Mouse (Mus musculus): ENCODE results near the gene L3mbtl4. TPM values are rescaled to one million over a fixed set of nuclear protein-coding genes. Genes with fewer than 3 reads are reported as not detected.

The L3mbtl4 gene
- total RNA-seq, 2 experiments from 2014 or later: 1.3 to 1.5 TPM

DNA sequence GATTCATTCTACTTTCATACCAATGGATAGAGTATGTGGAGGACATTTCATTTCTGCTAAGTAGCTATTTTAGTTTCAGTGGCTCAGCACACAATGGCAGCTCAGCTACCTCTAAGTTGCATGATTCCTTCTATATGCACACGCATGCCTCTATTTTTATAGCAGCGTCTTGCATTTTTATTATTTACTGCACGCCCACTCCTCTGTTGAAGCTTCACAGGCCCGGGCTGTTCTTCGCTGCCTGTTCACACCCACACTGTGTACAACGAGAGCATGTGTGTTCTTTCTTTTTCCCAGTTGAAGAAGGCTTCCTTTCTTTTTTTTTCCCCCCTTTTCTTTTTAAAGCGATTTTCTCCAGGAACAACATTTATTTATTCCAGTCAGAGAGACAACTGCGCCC, 357.8 kb downstream of the L3mbtl4 start:
- no peak for DNase-seq (ENCODE audit: low spot score in 2 of 2)

DNA sequence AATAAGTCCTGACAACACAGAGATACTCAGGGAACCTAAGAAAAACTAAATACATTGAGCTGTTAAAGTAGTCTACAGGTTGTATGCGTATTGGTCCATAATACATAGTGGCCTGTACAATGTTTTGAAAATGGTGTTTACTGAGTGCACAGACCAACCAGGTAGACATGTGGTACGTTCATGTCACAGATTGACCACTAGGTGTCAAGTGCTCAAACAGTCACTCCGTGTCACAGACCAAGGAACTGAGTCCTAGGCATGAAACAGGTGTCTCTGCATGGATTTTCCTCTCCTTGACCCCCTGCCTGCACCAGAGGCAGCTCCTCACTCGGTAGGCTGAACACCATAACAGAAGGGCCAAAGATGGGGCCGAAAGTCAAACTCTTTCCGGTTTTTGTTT, 366.6 kb downstream of the L3mbtl4 start:
- no peak for DNase-seq (ENCODE audit: low spot score in 2 of 2)

DNA sequence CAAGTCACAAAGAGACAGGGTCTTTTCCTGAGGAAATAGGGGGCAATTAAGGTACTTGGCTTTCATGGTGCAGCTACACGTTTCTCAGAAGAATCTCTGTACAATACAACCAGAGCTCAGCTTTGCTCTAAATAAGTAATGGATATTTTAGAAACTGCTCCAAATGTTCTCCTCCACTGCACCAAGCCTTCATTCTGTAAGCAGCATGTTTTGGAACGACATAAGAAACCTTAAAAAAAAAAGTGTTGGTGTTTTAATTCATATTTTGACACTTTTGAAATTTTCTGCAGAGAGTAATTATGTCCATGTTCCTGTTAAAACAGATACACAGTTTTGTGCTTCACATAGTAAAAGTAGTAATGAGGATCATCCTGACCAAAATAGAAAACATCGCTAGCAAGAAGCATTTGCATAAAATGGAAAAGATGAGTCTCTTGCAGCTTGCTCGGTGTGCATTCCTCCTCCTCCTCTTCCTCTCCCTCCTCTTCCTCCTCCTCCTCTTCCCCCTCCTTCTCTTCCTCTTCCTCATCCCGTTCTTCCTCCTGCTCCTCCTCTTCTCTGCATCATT, 369.0 kb downstream of the L3mbtl4 start:
- no peak for DNase-seq (ENCODE audit: low spot score in 2 of 2)

DNA sequence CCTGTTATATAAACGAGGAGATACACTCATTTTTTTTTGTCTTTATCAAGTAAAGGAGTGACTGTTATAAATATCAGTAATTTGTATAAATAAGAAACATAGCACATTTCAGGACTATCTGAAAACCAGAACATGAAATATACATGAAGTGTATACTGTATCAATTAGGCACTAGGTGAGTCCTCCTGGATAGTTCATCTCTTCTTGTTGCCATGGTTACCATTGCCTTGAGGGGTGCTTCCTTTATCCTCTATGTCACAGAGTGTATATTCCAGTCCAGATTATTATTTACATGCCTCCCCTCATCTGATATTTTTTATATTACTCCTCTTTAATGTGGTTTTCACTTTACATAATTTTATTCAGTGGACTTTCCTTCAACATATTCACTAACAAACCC, 392.9 kb downstream of the L3mbtl4 start:
- no peak for DNase-seq (ENCODE audit: low spot score in 2 of 2)

DNA sequence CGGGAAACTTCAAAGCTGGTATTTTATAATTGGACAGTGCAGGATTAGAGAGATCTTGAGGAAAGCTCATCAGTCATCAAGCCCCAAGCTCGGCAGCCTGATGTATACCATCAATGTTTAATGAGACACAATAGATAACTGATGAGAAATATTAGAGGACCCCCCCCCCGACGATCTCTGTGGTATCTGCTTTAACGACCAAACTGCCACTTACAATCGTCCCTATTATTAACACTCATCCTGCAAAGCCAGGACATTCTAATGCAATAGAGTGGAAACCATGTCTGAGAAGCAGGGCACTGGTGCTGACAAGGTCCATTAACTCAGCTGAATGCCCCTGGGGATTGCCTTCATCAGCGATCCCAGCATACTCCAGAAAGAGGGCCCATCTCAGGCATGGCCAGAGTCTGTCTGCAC, 398.5 kb downstream of the L3mbtl4 start:
- DNase-seq (ENCODE audit: low spot score in 2 of 2): no peak

DNA sequence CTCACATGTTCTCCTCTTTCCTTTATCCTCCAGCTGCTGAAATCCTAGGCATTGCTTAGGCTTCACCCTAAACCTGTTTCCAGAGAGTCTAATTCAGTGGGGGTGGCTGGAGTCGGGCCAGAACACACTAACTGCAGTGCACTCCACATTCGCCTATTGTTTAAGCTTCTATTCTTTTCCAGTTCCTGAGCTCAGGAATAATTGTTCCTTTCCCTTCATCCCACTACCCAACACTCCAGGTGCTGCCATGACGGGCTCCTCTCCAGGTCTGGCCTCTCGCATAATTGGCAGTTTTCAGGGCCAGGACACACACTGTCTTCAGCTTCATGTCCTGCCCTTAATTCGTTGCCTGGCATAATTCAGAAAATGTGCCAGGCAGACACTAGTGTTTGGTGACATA, 437.1 kb downstream of the L3mbtl4 start:
- no peak for DNase-seq (ENCODE audit: low spot score in 2 of 2)

DNA sequence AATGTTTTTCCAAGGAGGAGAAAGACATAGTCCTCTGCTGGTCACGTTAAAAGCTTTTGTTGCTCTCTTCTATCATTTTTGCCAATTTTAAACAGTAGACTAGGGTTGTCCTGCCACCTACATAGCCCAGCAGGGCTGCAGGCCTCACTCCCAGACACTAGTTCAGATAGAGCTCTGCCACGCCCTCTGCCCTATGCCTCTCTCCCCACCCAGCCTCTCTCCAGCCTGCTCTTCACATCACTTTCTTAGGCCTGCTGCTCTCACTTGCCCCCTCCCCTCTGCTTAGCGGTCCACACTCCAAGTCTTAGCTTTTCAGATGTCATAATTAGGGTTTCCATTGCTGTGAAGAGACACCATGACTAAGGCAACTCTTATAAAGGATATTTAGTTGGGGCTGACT, 437.8 kb downstream of the L3mbtl4 start:
- DNase-seq (ENCODE audit: low spot score in 2 of 2): no peak

DNA sequence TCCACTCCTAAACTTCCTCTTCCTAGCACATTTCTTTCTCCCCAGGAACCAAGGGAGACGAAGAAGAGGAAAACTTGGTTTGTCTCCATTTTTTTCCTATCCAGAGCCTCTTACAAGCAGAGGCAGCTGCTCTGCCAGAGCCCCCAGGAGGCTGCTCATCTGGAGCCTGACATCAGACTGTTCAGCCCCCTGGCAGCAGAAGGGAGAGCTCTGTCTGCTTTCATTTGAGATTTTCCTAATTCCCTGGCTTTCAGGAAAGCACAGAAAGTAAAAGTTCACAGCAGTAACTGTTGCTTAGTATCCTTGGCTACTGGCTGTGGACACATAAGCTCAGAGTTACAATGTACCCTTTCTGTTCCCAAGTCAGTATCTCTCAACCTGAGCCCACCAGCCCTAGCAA, 474.7 kb downstream of the L3mbtl4 start:
- no peak for DNase-seq (ENCODE audit: low spot score in 2 of 2)

DNA sequence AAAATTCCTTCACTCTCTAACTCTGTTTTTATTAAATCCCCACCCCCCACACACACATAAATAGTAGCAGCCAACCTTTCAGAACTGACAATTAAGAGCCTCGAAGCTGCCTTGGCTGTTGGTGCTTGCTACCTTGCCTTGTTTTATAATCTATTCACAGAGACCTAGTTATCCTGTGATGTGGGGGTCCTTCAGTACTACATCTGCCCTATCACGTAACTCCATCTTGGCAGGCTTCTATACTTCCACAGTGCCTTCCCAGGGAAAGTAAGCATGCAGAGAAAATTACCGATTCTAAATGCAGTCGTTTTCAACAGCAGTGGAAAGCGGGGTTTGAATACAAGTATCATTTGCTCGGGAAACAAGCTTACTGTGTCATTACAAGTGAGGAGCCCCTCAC, 476.9 kb downstream of the L3mbtl4 start:
- DNase-seq (ENCODE audit: low spot score in 2 of 2): no peak

DNA sequence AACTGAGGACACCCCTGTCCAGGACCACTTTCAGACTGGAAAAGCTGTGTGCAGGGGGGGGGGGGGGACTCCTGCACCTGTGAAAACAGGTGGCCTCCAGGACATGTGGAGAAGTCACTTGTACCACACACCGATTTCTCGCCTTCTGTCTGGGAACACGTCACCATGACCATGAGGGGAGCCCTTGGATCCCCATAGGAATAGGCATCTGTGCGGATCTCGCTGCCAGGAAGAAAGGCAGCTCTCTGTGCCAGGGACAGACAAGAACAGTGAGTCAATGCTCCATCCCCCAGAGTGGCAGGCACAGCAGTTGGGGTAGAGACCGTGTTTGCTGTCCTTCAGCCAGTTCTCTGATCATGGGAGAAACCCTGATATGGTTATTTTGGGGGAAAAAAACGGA, 479.5 kb downstream of the L3mbtl4 start:
- no peak for DNase-seq (ENCODE audit: low spot score in 2 of 2)

DNA sequence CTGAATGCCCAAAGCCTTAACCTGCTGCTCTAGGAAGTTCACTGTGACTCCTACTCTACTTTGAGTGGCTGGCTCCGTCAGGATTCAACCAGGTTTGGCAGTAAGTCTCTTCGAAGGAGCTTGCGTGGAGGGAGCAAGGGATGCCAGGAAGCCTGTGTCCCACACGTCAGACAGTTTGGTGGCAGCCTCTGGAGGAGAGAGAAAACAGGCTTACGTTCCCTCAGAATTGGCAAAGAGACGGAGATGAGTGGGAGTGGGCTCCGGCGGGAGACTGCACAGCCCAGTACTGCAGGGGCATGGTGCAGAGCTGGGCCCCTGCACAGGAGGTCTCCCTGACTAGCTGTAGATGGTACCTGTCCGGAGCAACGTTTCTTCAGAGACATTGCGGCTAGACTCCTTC, 481.2 kb downstream of the L3mbtl4 start:
- no peak for DNase-seq (ENCODE audit: low spot score in 2 of 2)

DNA sequence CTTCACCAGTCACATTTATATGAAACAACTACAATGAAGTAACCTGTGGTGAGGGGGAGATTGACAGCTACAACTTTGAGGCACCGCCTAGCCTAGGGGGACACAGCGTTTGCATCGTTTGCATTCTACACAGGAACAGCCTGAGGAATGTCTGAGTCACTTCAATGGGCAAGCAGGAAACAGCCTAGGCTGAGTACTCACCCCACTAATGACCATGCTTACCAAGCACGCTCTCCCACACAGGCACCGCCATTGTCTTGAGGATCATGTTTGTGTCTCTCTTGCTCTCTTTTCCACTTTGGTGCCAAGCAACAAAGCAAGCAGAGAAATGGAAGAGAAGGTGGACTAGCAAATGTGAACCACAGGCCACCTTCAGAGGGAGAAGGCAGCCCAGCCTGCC, 484.8 kb downstream of the L3mbtl4 start:
- DNase-seq (ENCODE audit: low spot score in 2 of 2): no peak

DNA sequence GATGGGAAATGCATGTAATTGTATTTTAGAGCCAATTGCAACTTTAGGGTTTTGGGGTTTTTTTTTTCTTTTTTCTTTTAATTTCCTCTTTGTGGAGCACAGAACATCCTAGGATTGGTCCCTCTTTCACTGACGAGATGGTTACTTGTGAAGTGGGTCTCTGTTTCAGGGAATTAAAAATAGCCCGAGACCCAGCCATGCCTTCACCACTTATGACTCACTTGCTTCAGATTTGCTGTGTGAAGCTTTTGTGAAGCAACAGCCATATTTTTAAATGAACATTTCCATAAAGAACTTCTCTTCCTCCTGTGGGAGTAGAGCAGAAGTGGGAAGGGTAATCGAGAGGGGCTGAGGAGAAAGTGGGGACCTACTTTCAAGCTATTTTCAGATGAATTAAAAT, 485.3 kb downstream of the L3mbtl4 start:
- no peak for DNase-seq (ENCODE audit: low spot score in 2 of 2)

DNA sequence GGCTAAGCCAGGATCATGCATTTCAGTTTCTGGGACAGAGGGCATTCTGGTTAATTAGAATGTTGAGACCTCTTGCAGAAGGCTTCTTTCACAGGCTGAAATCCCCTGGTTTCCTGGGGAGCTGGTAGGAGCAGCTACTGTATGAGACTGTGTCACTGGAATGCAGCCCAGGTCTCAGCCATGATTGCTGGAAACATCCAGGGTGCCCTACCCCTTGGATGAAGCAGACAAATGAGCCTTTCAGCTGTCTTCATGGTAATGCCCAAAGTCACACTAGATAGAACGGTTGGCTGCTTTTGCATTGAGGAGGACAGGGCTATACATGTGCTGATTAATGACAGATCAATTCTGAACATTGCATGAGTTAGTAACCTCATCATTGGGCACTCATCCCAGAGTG, 486.4 kb downstream of the L3mbtl4 start:
- no peak for DNase-seq (ENCODE audit: low spot score in 2 of 2)

DNA sequence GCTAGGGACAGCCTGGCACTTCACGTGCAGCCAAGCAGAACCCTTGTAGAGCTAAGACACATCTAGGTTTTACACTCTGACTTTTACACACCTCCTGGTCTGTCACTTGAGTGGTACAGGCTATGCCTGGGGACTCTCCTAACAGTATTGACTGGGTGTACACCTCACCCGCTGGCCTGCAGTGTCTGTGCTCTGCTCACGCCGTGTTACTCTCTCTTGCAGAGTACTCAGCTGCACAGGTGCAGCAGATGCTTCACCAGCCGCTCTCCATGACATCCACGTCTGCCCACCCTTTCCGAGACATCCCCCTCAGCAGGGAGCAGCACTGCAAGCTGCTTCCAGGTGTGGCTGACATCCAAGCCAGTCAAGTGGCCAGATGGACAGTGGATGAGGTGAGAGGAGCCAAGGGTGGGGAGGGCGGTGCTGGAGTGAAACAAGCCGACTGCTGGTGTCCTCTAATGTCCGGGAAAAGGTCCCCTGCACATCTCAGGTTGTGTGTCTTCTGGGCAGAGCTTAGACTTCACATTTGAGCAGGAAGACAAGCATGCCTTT, 490.8 kb downstream of the L3mbtl4 start:
- DNase-seq (ENCODE audit: low spot score in 2 of 2): no peak

DNA sequence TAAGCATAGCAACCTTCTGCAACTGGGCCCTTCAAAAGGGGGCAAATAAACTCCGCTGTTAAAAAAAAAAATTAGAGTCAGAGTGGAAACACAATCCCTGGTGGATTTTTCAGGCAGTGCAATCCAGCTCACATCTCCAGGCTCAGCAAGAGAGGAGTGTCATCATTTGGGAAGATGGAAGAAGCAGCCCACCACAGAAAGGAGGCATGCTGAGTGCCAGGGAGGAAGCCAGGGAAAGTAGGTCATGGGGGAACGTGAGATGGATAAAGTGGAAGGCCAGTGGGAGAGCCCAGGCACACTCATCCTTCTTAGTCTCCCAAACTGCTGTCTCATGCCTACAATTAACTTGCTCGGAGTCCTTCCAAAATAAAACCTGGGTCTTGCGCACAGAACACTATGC, 496.0 kb downstream of the L3mbtl4 start:
- DNase-seq (ENCODE audit: low spot score in 2 of 2): no peak

DNA sequence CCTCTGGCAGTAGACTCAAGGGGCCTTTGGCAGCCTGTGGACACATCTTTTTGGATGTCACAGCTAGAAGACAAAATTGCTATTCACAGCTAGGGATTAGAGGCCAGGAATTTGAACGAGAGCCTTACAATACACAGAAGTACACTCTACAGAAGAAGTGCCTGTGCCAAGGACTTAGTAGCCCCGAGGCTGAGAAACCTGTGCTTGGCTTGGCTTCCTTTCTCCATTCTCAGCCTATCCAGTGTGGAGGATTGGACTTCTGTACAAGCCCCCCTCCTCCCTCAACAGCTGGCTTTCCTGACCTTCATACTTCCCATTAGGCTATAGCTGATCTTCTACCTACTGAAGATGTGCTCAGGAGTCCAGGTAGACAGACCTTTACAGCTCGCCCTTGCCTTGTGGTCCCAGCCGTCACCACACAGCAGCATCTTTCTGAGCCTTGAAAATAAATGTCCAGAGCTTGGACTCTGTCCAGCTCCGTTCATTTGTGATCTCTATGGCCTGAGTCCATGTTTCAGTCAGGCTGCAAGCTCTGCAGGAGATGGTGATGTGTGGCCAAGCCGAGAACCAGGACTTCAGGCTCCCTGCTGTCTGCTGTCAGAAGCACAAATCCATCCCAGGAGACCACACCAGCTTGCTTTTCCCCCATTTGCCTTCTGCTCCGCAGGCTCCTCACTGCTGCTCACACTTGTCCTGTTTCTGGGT, 497.6 kb downstream of the L3mbtl4 start:
- no peak for DNase-seq (ENCODE audit: low spot score in 2 of 2)

DNA sequence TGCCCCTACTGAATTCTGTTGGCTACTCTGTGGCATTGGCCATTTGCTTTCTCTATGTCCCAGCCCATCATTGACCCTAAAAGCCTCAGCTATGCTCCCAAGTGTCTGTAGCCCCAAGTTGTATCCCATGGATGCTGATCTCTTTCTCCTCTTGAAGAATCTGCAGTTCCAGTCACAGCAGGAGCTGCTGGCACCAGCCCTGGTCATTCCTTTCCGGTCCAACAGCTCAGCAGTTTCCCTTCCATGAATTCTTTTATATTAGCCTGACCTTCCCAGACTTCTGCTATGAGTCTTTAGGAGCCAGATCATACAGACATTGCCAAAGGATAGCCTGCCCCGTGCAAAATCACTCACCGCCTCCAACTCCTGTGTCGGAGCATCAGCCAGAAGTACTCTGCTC, 520.1 kb downstream of the L3mbtl4 start:
- DNase-seq (ENCODE audit: low spot score in 2 of 2): no peak

DNA sequence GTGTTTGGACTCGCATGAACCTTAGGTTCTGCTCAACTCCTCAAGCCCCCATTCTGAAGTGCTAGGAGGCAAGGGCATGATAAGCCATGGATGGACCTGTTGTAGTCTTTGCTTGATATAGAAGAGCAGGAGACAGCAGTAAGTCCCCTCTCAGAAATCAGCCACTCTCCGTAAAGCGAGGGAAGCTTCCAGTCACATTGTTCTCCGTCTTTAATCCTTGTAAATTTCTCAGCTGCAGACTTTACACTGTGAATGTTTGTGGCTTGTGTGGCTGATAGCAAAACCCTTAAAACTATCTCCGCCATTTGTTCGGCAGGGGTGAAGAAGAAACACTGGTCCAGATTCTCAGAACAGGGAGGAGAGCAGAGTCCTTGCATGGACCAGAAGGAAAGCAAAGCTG, 552.7 kb downstream of the L3mbtl4 start, which contains the start of gene Tmem200c:
Gene Tmem200c, plus strand, starts transcription at position 301 of the 400 bp plus-strand sequence.
- no peak for DNase-seq (ENCODE audit: low spot score in 2 of 2)

All from adrenal gland, postnatal 4 days (tissue).